Mouse (Mus musculus) heart, postnatal 4 days (tissue): Measurements from ENCODE around the gene Upf1. TPM values are rescaled to one million over a fixed set of nuclear protein-coding genes. Genes with fewer than 3 reads are reported as not detected.

Experiments used
- DNase-seq: peaks from one replicate; pipeline ENCODE4 v3.0.0; 2021
- total RNA-seq, 2 experiments: library from RNA; stranded (reverse); gene quantifications; 2 replicates each; pipeline ENCODE4 v1.2.3; 2021

Gene Upf1
- total RNA-seq, 2 experiments from 2014 or later, result 44.1 to 45.9 TPM

GRCm38 (mm10) chr8:70323716-70324115 is 29.4 kb downstream of the Upf1 start:
- no peak for DNase-seq

DNA sequence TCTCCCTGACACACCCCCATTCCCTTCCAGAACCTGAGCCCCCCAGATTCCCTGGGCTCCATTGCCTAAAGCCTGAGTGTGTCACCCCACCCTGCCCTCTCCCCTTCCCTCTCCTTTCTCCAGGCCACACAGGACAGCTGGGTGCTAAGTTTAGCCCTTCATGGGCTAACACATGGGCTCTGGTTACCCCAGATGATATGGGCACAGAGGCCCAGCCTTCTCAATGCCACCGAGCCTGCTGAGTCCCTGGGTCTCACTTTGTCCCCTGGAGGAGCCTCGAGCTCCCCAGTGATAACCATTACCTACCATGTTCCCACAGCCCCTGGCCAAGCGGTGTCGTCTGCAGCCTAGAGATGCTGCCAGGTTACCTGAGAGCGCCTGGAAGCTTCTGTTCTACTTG is 35.2 kb downstream of the Upf1 start:
- no peak for DNase-seq

GRCm38 (mm10) chr8:70316511-70317504 is 36.3 kb downstream of the Upf1 start:
- DNase-seq, result peak; percentile 56

- peak; percentile 64 for DNase-seq
Observed at GRCm38 (mm10) chr8:70315624-70316510, 37.2 kb downstream of the Upf1 start, which contains the start of gene Cers1. TSS of gene Cers1 (plus strand) at chr8:70315775.

- peak; percentile 36 for DNase-seq
Observed at GRCm38 (mm10) chr8:70313399-70313798, 39.7 kb downstream of the Upf1 start.

- DNase-seq, result peak; percentile 52
Observed at GRCm38 (mm10) chr8:70309311-70309710, 43.8 kb downstream of the Upf1 start.

DNA sequence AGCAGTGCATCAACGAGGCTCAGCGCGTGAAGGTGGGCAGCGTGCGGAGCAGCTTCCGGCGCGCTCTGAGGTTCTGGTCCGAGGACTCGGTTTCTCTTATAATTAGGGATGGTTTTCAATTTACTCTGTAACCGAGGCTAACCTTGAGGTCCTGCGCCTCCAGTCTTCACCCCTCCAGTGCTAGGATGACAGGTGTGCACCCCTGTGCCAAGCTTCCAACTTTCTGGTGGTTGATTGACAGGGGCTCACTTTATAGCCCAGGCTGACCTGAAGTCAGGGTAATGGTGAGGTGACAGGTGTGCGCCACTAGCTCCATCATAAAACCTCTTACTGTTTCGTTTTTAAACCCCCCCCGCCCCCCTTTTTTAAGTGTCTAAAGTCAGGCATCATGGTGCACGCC is 50.2 kb downstream of the Upf1 start:
- DNase-seq, result no peak

DNA sequence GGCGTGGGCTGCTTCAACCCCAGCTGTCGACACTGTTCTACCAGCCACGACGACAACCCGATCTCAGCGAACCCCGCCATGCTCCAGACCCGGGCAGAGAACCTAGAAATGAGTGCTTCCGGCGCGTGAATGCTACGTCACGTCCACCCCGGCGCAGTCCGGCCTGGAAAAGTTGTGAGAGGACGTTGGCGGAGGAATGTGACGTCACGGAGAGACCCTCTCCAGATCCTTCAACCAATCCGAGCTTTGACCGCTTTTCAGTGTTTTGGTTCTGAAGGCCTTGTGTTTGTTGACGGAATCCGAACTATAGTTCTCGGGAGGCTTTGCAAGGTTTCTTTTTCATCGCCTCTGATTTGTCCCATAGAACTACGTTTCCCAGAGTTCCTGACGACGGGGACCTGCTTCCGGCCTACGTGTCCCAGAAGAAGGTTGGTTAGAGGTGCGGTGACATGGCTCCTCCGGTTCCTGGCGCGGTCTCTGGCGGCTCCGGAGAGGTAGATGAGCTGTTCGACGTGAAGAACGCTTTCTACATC is 50.7 kb downstream of the Upf1 start, which contains the start of the genes Ddx49 and Cope:
Gene Ddx49 (minus strand): TSS at position 132 of the 533 bp plus-strand sequence.
Gene Cope (plus strand): TSS at position 161 of the 533 bp plus-strand sequence.
- peak; percentile 94 for DNase-seq

DNA sequence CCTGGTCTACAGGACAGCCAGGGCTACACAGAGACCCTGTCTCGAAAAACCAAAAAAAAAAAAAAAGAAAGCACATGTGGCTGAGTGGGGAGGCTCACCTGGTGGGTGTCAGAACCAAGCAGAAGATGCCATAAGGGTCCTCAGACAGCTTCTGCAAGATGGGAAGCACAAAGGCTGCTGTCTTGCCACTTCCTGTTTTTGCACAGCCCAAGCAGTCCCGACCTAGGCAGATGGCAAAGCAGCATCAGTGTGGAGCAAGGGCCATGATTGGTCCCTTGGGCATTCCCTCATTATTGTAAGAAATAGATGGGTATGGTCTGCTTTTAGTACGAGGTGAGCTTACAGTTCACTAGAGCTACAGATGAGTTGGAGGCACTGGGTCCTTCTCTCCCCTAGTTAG is 52.2 kb downstream of the Upf1 start:
- no peak for DNase-seq

- DNase-seq, result no peak
Observed at GRCm38 (mm10) chr8:70293988-70294405, 59.1 kb downstream of the Upf1 start.

DNA sequence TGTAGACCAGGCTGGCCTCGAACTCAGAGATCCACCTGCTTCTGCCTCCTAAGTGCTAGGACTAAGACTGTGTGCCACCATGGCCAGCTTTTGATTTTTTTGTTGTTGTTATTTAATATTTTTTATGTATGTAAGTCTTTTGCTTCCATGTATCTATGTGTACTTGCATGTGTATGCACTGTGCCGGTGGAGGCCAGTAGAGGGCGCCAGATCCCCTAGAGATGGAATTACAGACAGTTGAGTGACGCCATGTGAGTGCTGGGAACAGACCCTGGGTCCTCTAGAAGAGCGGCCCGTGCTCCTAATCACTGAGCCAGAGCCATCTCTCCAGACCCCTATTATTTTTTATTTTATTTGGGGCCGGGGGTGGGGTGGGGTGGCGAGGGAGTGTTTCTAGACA is 66.3 kb downstream of the Upf1 start:
- no peak for DNase-seq

GRCm38 (mm10) chr8:70285304-70285703 is 67.8 kb downstream of the Upf1 start:
- no peak for DNase-seq

DNA sequence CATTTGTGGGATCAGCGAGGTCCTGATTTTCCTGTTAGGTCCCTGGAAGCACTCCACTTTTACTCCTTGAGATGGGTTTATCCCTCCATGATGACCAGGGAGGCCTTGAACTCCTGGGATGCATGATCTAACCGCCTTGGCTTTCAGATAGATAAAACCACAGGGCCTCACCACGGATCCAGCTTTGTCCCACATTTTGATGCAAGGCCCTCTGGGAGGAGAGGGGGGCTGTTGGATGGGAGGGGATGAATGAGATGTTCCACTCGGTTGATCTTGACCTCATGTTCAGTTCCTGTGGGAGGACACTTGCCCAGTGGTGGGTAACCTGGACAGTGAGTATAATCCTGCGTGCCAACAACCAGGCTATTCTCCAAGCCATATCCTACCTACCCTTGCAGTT is 68.7 kb downstream of the Upf1 start:
- no peak for DNase-seq

DNA sequence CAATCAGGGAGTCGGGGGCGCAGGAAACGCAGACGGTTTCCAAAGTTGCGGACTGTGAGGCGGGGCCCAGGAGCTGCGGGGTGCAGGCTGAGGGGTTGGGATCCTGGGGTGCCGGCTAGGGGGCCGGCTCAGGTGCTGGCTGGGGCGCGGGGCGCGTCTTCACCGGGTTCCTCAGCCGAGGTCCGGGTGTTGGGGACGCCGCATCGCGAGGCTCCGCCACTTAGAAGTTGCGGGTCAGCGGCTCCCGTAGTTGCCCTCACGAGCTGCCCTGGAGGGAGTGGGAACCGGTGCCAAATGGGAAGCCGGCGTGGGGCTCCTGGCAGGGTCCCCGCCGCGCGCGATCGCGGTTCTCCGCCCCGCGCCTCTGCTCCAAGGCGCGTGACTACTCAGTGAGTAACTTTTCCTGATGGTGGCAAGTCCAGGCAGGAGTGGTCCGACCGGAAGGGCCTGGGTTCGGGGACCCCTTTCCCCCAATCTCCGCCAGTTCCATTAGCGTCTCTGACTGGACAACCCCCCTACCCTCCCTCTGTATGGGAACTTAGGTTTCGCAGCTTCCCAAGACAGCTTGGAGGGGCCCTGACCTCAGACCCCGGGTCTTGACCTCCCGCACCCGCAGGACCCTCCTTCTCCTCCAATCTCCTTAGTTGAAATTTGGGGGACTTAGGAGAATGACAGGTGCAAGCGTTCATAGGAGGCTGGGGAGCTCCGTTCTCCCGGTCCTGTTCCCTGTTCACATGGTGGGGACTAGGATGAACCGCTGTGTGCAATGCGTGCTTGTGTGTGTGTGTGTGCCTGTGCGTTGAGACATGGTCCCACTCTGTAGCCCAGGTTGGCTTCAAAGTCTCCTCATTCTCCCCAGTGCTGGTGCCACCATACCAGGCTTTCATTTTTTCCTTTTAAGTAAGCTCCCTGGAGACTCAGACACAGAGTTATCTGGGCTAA is 69.7 kb downstream of the Upf1 start:
- peak; percentile 54 for DNase-seq

GRCm38 (mm10) chr8:70282603-70283135 is 70.4 kb downstream of the Upf1 start, which contains the start of gene Homer3:
TSS of gene Homer3 (plus strand) at chr8:70282827.
- DNase-seq, result peak; percentile 95

Other genes starting within 250 kb of the Upf1 start
- gene Ncan, start 232.4 kb downstream of the Upf1 start, total RNA-seq, result 1 to 10 TPM in 1 of 2 experiments, under 1 TPM in 1; 0.81 to 1.2 TPM
- gene Nr2c2ap, start 221.9 kb downstream of the Upf1 start, total RNA-seq, result 10 to 100 TPM; 14.8 to 17.1 TPM
- 10 to 100 TPM; 25.4 to 25.8 TPM for gene Rfxank, start 214.1 kb downstream of the Upf1 start, total RNA-seq
- gene Borcs8, start 213.8 kb downstream of the Upf1 start, total RNA-seq, result 10 to 100 TPM; 28.0 to 29.1 TPM
- gene Mef2b, start 213.6 kb downstream of the Upf1 start, total RNA-seq, result under 1 TPM; 0.20 to 0.21 TPM
- gene Tmem161a, start 180.9 kb downstream of the Upf1 start, total RNA-seq, result 100 to 1,000 TPM; 100 to 110 TPM
- 10 to 100 TPM; 25.9 to 28.0 TPM for gene Slc25a42, start 141.0 kb downstream of the Upf1 start, total RNA-seq
- gene Sugp2, start 119.1 kb downstream of the Upf1 start, total RNA-seq, result 10 to 100 TPM; 52.2 to 55.4 TPM
- 10 to 100 TPM; 10.2 to 10.6 TPM for gene Armc6, start 118.8 kb downstream of the Upf1 start, total RNA-seq
- gene Homer3, start 70.5 kb downstream of the Upf1 start, total RNA-seq, result 10 to 100 TPM; 36.2 to 36.4 TPM
- 10 to 100 TPM; 37.2 to 46.4 TPM for gene Ddx49, start 50.8 kb downstream of the Upf1 start, total RNA-seq
- 100 to 1,000 TPM; 176 to 179 TPM for gene Cope, start 50.8 kb downstream of the Upf1 start, total RNA-seq
- under 1 TPM; 0.43 to 0.56 TPM for gene Cers1, start 37.5 kb downstream of the Upf1 start, total RNA-seq
- under 1 TPM in 1 of 2 experiments, not detected in 1; 0.60 TPM for gene Gdf1, start 23.5 kb downstream of the Upf1 start, total RNA-seq
- 1 to 10 TPM; 2.5 to 2.6 TPM for gene Comp, start 20.3 kb upstream of the Upf1 start, total RNA-seq
- 10 to 100 TPM; 12.8 to 15.4 TPM for gene Crtc1, start 86.3 kb upstream of the Upf1 start, total RNA-seq
- 1 to 10 TPM; 8.2 to 9.2 TPM for gene Klhl26, start 123.7 kb upstream of the Upf1 start, total RNA-seq
- gene Tmem59l, start 134.1 kb upstream of the Upf1 start, total RNA-seq, result not detected
- gene Crlf1, start 139.9 kb upstream of the Upf1 start, total RNA-seq, result under 1 TPM in 1 of 2 experiments, not detected in 1; 0.55 TPM
- 100 to 1,000 TPM in 1 of 2 experiments, 10 to 100 TPM in 1; 96.9 to 109 TPM for gene Rex1bd, start 153.5 kb upstream of the Upf1 start, total RNA-seq
- 1,000 to 10,000 TPM; 1,698 to 1,707 TPM for gene Uba52, start 157.5 kb upstream of the Upf1 start, total RNA-seq
- gene Fkbp8, start 174.4 kb upstream of the Upf1 start, total RNA-seq, result 100 to 1,000 TPM; 204 to 207 TPM
- gene Kxd1, start 174.7 kb upstream of the Upf1 start, total RNA-seq, result 10 to 100 TPM; 67.5 to 76.9 TPM
- gene Ell, start 186.2 kb upstream of the Upf1 start, total RNA-seq, result 10 to 100 TPM; 16.7 to 17.6 TPM
- gene Isyna1, start 241.1 kb upstream of the Upf1 start, total RNA-seq, result 10 to 100 TPM; 38.9 to 41.6 TPM